Mouse (Mus musculus) olfactory bulb, adult 2 months (tissue): ENCODE results near the gene Egr2. TPM values are rescaled to one million over a fixed set of nuclear protein-coding genes. Genes with fewer than 3 reads are reported as not detected.

Experiments
- H3K27ac ChIP-seq: fragments of 200-500 bp; 2 replicates; pipeline ENCODE4 v1.5.1; 2012; ENCODE audit warnings: low read depth, low read length; ENCODE audit not compliant: insufficient read depth
- H3K4me1 ChIP-seq: fragments of 200-500 bp; 2 replicates; pipeline ENCODE4 v1.6.1; 2012; ENCODE audit warnings: low read length; ENCODE audit not compliant: control insufficient read depth, insufficient read depth
- H3K4me3 ChIP-seq: fragments of 200-500 bp; 2 replicates; pipeline ENCODE4 v1.5.1; 2012; ENCODE audit warnings: mild to moderate bottlenecking, low read depth, low read length, moderate library complexity; ENCODE audit not compliant: insufficient read depth
- CTCF ChIP-seq: fragments of 200-500 bp; IDR thresholded peaks from 2 replicates; pipeline ENCODE4 v1.5.1; 2012; ENCODE audit warnings: low read depth, mild to moderate bottlenecking, low read length, moderate library complexity; ENCODE audit not compliant: insufficient read depth
- POLR2A ChIP-seq: fragments of 200-500 bp; IDR thresholded peaks from 2 replicates; pipeline ENCODE4 v1.6.1; 2012; ENCODE audit warnings: mild to moderate bottlenecking, low read depth, low read length, moderate library complexity; ENCODE audit not compliant: insufficient read depth
- WGBS: fragments of 180-500 bp; shearing (Covaris S2); methylation state at CpG from one replicate; pipeline ENCODE4 v1.1.7; 2018; 5-methylcytosine and 5-hydroxymethylcytosine counted together
- polyA plus RNA-seq: library from polyadenylated mRNA; stranded (reverse); fragments of >200 nt; gene quantifications from 2 replicates; pipeline ENCODE4 v1.2.4, GENCODE M21; 2012; ENCODE audit warnings: low replicate concordance; ENCODE audit not compliant: missing spikeins, insufficient read depth, insufficient read length

Gene Egr2
- polyA plus RNA-seq, 1 experiment: not detected

- no peak overlapping the region for H3K4me3 ChIP-seq
- TF ChIP-seq CTCF (no peak), POLR2A (no peak)
- no peak overlapping the region for H3K27ac ChIP-seq
- 97% methylated on average over 4 of the region's 4 CpGs for WGBS
- no peaks in the 10 kb centered on the region for H3K4me1 ChIP-seq
Observed at GRCm38 (mm10) chr10:67579830-67580229, 44.6 kb downstream of the Egr2 start.

DNA sequence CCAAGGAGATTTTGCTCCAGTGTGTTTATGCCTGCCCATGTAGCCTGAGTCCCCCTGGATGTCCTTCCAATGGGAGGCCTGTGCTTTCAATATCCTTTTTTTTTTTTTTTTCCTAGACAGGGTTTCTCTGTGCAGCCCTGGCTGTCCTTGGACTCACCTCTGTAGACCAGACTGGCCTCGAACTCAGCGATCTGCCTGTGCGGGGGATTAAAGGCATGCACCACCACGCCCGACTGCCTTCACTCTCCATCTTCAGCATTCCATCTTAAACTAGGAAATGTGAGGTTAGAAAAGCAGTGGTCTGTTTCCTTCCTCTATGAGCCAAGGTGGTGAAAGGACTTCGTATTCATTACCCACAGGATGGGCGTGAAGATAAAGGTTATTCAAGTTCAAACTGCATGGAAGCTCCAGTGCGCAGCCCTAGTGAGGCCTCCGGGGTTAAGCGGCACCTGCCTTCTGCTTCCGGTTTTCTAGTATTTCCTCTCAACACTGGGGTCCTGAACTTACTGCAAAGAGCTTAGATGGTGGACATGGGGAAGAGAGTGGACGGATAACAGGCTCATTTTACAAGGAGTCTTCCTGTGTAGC lies 46.5 kb downstream of the Egr2 start:
- WGBS: 89% methylated on average over 12 of the region's 12 CpGs
- TF ChIP-seq CTCF: no peak
- TF ChIP-seq POLR2A: no peak
- H3K27ac ChIP-seq: no peak overlapping the region
- H3K4me1 ChIP-seq: no peaks in the 10 kb centered on the region
- H3K4me3 ChIP-seq: no peak overlapping the region

DNA sequence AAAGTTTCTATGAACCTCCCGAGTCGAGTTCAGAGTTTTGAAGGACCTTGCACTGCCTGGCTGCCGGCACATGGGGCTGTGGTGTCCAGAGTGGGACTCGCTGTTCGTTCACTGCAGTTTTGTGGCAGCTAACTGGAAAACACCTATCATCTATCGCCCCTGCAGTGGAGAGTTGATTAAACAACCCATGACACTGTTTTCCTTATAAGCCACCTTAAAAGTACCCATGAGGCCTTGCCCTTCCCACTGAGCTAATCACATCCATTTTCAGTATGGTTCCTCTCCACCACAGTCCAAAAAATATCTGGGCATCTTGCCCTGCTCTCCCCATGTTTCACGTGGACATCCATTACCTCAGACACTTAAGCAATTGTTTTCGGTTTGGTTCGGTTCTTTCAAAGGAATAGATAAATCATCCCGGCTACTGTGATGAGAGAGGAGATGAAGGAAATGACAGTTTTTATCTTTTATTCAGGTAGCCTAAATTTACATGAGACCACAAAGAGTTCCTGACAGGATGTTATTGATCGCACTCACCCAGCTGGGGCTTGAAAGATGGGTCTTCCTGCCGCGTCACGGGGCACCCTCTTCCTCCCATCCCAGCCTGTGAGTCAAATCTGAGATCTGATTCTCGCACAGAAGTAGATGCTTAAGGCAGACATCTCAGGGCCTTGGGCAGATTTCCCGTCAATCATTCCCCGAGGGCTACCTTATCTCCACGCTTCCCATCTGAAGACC lies 50.8 kb downstream of the Egr2 start:
- Histone ChIP-seq H3K4me3 (no peak overlapping the region), H3K4me1 (no peaks in the 10 kb centered on the region), H3K27ac (no peak overlapping the region)
- TF ChIP-seq POLR2A (no peak), CTCF (no peak)
- WGBS: 92% methylated on average over 18 of the region's 18 CpGs

Other genes starting within 250 kb of the Egr2 start
- gene Ado, start 13.5 kb downstream of the Egr2 start, polyA plus RNA-seq: not detected in 2 replicates